Mouse (Mus musculus): ENCODE measurements at regions not wholly inside any gene's neighbourhood (a gene's known extent, or its start where the extent isn't known, plus 50 kb on each side); places are given as distances from the start of the nearest gene placed in this dataset.

DNA sequence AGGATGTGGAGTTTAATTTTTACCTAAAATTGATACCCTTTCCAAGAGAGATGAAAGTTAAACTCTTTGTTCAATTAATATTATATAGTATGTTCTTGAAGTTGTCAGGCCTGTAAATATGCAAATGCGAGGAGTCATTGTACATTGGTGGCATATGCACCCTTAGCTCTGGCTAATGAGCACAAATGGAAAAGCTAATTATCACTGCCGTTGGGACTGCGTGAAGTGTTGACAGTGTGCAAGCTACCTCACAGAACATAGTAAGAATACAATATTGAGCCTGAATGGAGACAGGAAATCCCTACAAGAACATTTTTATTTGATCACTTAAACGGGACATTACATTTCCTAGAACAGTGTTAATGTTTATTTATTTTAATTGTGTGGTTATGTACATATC, 241.5 kb upstream of the Dlgap1 start:
- 85% methylated on average over 4 of the region's 4 CpGs for WGBS
- Histone ChIP-seq H3K27ac (ENCODE audit: insufficient read depth, low read depth, low read length) (no peak overlapping the region), H3K4me3 (ENCODE audit: low read depth, low read length) (no peak overlapping the region), H3K36me3 (ENCODE audit: control insufficient read depth, insufficient read depth, low read length) (no peaks in the 10 kb centered on the region), H3K4me1 (ENCODE audit: control insufficient read depth, insufficient read depth, insufficient read length, low read length) (no peaks in the 10 kb centered on the region), H3K27me3 (ENCODE audit: control insufficient read depth, insufficient read depth, low read length) (no peaks in the 10 kb centered on the region)
- TF ChIP-seq CTCF (IDR thresholded peaks at IDR 0.05; ENCODE audit: extremely low read depth, insufficient read length, insufficient replicate concordance, low read depth, low read length): no peak
- TF ChIP-seq POLR2A (IDR thresholded peaks at IDR 0.05; ENCODE audit: low read depth, low read length): no peak

DNA sequence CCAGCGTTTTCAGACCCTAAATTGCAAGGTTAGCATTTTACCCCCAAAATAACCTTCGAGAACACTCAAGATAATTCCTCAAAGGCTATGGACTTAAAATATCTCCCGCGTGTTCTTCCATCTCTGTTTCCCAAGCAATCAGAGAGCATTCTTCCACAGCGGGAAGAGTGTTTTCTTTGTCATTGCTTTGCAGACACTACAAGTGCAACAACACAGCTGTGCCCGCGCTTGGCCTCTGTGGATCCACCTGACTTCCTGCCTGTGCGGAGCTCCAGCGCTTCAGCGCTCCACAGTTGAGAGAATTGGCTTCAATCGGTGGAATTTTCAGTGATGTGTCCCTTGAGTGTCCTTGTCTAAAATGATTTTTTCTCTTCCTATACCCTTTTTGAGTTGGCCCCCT, 235.9 kb upstream of the Dlgap1 start:
- Histone ChIP-seq H3K36me3 (ENCODE audit: control insufficient read depth, insufficient read depth, low read length) (no peaks in the 10 kb centered on the region), H3K4me3 (ENCODE audit: low read depth, low read length) (no peak overlapping the region), H3K27ac (ENCODE audit: insufficient read depth, low read depth, low read length) (no peak overlapping the region), H3K4me1 (ENCODE audit: control insufficient read depth, insufficient read depth, insufficient read length, low read length) (no peaks in the 10 kb centered on the region), H3K27me3 (ENCODE audit: control insufficient read depth, insufficient read depth, low read length) (no peaks in the 10 kb centered on the region)
- TF ChIP-seq CTCF (IDR thresholded peaks at IDR 0.05; ENCODE audit: extremely low read depth, insufficient read length, insufficient replicate concordance, low read depth, low read length) (no peak), POLR2A (IDR thresholded peaks at IDR 0.05; ENCODE audit: low read depth, low read length) (no peak)
- WGBS: 89% methylated on average over 11 of the region's 11 CpGs

DNA sequence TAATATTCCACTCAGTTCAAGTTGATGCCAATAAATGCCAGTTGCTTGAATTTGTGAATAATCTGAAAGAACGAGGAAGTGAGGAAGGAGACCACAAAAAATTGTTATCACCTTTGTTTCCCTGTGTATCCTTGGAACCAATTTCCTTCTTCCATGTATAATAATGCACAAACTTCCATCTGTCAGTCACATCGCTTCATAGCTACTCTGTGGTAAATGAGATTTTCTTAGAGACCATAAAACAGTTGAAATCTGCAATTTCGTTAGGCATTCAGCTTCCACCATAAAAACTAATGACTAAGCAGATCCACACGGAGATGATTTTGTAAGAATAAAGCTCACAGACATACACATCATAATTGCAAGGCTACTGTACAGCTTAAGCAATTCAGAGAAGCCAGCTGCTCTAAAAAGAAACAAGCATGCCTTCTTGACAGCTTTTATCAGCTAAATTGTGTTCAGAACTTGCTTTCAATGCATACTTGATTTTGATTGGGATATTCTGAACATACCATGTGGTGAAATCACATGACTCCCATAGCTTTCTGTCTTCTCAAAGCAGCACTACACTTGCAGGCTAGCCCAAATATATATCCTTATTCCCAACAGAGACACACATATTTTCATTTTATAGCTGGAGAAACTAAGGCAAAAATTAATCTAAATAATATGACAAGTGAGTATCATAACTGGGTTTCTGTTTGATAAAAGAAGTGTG, 232.3 kb upstream of the Dlgap1 start:
- WGBS: 62% methylated on average over 4 of the region's 4 CpGs
- TF ChIP-seq CTCF (IDR thresholded peaks at IDR 0.05; ENCODE audit: extremely low read depth, insufficient read length, insufficient replicate concordance, low read depth, low read length): no peak
- TF ChIP-seq POLR2A (IDR thresholded peaks at IDR 0.05; ENCODE audit: low read depth, low read length): no peak
- no peaks in the 10 kb centered on the region for H3K36me3 ChIP-seq (ENCODE audit: control insufficient read depth, insufficient read depth, low read length)
- no peak overlapping the region for H3K4me3 ChIP-seq (ENCODE audit: low read depth, low read length)
- H3K4me1 ChIP-seq (ENCODE audit: control insufficient read depth, insufficient read depth, insufficient read length, low read length): no peaks in the 10 kb centered on the region
- H3K27ac ChIP-seq (ENCODE audit: insufficient read depth, low read depth, low read length): no peak overlapping the region
- no peaks in the 10 kb centered on the region for H3K27me3 ChIP-seq (ENCODE audit: control insufficient read depth, insufficient read depth, low read length)

DNA sequence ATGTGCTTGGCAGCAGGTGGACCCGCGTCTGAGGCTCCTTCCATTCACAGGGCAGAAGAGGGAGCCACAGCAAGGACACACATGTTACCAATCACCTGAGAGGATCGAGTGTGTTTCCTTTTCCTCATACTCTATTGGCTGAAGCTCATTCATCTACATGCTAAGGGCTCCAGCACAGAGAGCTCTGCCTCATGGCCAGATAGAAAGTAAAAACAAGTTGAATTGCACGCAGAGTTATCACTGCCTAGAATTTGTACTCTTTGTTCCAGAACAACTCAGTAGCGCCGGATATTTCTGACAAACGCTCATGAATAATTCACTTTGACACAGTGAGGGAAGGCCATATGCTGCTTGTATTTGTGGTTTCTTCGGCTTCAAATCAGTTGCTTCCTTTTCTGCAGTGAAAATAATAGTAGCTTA, 199.9 kb upstream of the Dlgap1 start:
- Histone ChIP-seq H3K27ac (ENCODE audit: insufficient read depth, low read depth, low read length) (no peak overlapping the region), H3K4me1 (ENCODE audit: control insufficient read depth, insufficient read depth, insufficient read length, low read length) (no peaks in the 10 kb centered on the region), H3K4me3 (ENCODE audit: low read depth, low read length) (no peak overlapping the region), H3K27me3 (ENCODE audit: control insufficient read depth, insufficient read depth, low read length) (no peaks in the 10 kb centered on the region), H3K36me3 (ENCODE audit: control insufficient read depth, insufficient read depth, low read length) (no peaks in the 10 kb centered on the region)
- WGBS: 86% methylated on average over 8 of the region's 8 CpGs
- TF ChIP-seq CTCF (IDR thresholded peaks at IDR 0.05; ENCODE audit: extremely low read depth, insufficient read length, insufficient replicate concordance, low read depth, low read length): no peak

DNA sequence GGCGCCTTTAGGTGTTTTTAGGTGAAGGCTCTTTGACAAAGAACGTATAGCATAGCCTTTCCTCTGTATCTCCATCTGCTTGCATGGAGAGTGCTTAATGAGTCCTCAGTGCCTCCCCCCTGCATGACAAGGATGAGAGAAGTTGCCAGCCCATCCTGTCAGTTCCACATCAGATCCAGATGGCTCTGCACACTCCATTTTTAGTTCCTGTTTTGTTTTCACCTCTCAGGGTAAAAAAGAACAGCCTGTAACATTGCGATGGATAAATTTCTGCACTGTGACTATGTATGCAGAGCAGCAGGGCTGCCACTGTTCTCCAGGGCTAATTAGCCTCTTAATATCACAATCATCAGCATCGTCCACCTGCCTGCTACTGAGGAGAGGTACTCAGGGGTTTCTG, 198.8 kb upstream of the Dlgap1 start:
- Histone ChIP-seq H3K36me3 (ENCODE audit: control insufficient read depth, insufficient read depth, low read length) (no peaks in the 10 kb centered on the region), H3K27ac (ENCODE audit: insufficient read depth, low read depth, low read length) (no peak overlapping the region), H3K4me3 (ENCODE audit: low read depth, low read length) (no peak overlapping the region), H3K4me1 (ENCODE audit: control insufficient read depth, insufficient read depth, insufficient read length, low read length) (no peaks in the 10 kb centered on the region), H3K27me3 (ENCODE audit: control insufficient read depth, insufficient read depth, low read length) (no peaks in the 10 kb centered on the region)
- TF ChIP-seq POLR2A (IDR thresholded peaks at IDR 0.05; ENCODE audit: low read depth, low read length) (no peak), CTCF (IDR thresholded peaks at IDR 0.05; ENCODE audit: extremely low read depth, insufficient read length, insufficient replicate concordance, low read depth, low read length) (no peak)
- 66% methylated on average over 4 of the region's 4 CpGs for WGBS

DNA sequence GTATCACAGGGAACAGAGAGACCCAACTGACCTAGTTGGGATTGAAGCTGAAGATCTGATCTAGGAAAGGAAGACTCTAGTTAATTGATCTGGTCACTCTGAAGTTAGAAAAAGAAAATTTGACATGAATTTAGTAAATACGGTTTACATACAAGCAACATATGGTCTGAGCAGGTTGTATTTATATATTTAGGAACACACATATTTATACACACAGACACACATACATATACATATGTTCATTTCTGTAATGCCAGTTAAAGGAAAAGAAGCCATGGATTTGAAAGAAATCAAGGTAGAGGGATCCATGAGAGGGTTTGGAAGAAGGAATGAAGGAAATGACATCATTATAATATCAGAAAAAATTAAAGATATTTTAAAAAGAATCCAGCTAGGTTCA, 187.7 kb upstream of the Dlgap1 start:
- H3K4me1 ChIP-seq (ENCODE audit: control insufficient read depth, insufficient read depth, insufficient read length, low read length): no peaks in the 10 kb centered on the region
- no peak overlapping the region for H3K4me3 ChIP-seq (ENCODE audit: low read depth, low read length)
- H3K36me3 ChIP-seq (ENCODE audit: control insufficient read depth, insufficient read depth, low read length): no peaks in the 10 kb centered on the region
- 79% methylated on average over 1 of the region's 1 CpGs for WGBS
- TF ChIP-seq CTCF (IDR thresholded peaks at IDR 0.05; ENCODE audit: extremely low read depth, insufficient read length, insufficient replicate concordance, low read depth, low read length): no peak
- TF ChIP-seq POLR2A (IDR thresholded peaks at IDR 0.05; ENCODE audit: low read depth, low read length): no peak
- H3K27me3 ChIP-seq (ENCODE audit: control insufficient read depth, insufficient read depth, low read length): no peaks in the 10 kb centered on the region
- no peak overlapping the region for H3K27ac ChIP-seq (ENCODE audit: insufficient read depth, low read depth, low read length)

DNA sequence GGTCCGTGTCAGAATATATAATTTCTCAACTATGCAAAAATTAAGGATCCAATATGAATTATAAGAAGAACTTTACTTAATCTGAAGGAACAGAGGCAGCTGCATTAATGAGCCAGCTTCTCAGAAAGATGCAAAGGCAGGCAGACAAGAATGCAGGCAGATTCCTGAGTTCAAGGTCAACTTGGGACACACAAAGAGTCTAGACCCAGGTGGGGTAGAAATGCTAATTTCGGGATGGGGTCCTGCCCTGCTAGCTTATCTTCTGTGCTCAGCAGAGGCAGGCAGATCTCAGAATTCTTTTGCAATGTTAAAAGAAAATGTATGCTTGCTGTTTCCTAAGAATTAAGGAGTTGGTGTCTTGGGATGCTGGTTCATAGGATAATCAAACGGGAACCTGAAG, 181.9 kb upstream of the Dlgap1 start:
- no peaks in the 10 kb centered on the region for H3K27me3 ChIP-seq (ENCODE audit: control insufficient read depth, insufficient read depth, low read length)
- H3K4me1 ChIP-seq (ENCODE audit: control insufficient read depth, insufficient read depth, insufficient read length, low read length): no peaks in the 10 kb centered on the region
- WGBS: 76% methylated on average over 3 of the region's 3 CpGs
- H3K4me3 ChIP-seq (ENCODE audit: low read depth, low read length): no peak overlapping the region
- H3K36me3 ChIP-seq (ENCODE audit: control insufficient read depth, insufficient read depth, low read length): no peaks in the 10 kb centered on the region
- no peak for TF ChIP-seq POLR2A (IDR thresholded peaks at IDR 0.05; ENCODE audit: low read depth, low read length)
- TF ChIP-seq CTCF (IDR thresholded peaks at IDR 0.05; ENCODE audit: extremely low read depth, insufficient read length, insufficient replicate concordance, low read depth, low read length): no peak
- no peak overlapping the region for H3K27ac ChIP-seq (ENCODE audit: insufficient read depth, low read depth, low read length)

Measured in small intestine, adult 2 months (tissue).